Mouse (Mus musculus) limb, embryonic 15.5 days (tissue): ENCODE results near the gene Nlrp1b. TPM values are rescaled to one million over a fixed set of nuclear protein-coding genes. Genes with fewer than 3 reads are reported as not detected.

Experiments used
- ATAC-seq: fragments of 200-750 bp; cut with Nextera tagmentation; 2 replicates; pipeline ENCODE4 v1.8.0; 2017; ENCODE audit warnings: low read depth, moderate TSS enrichment; ENCODE audit not compliant: insufficient number of reproducible peaks, low FRiP score, low TSS enrichment
- H3K27ac ChIP-seq: fragments of 300-500 bp; sonication (generic); 2 replicates; pipeline ENCODE4 v1.5.1; 2015; ENCODE audit warnings: moderate library complexity, mild to moderate bottlenecking, inconsistent platforms
- H3K27me3 ChIP-seq: fragments of 300-500 bp; sonication (generic); 2 replicates; pipeline ENCODE4 v1.6.1; 2015; ENCODE audit warnings: inconsistent platforms
- H3K36me3 ChIP-seq: fragments of 300-500 bp; sonication (generic); 2 replicates; pipeline ENCODE4 v1.6.1; 2015; ENCODE audit warnings: inconsistent platforms
- H3K4me1 ChIP-seq: fragments of 300-500 bp; sonication (generic); 2 replicates; pipeline ENCODE4 v1.6.1; 2015; ENCODE audit warnings: inconsistent platforms
- H3K4me2 ChIP-seq: fragments of 300-500 bp; sonication (generic); 2 replicates; pipeline ENCODE4 v1.6.1; 2015; ENCODE audit warnings: mild to moderate bottlenecking, inconsistent platforms
- H3K4me3 ChIP-seq: fragments of 300-500 bp; sonication (generic); 2 replicates; pipeline ENCODE4 v1.5.1; 2015; ENCODE audit warnings: mild to moderate bottlenecking, inconsistent platforms
- H3K9ac ChIP-seq: fragments of 300-500 bp; sonication (generic); 2 replicates; pipeline ENCODE4 v1.6.1; 2015; ENCODE audit warnings: inconsistent platforms
- H3K9me3 ChIP-seq: fragments of 300-500 bp; sonication (generic); 2 replicates; pipeline ENCODE4 v1.6.1; 2016; ENCODE audit warnings: inconsistent platforms
- WGBS: fragments of 180-500 bp; shearing (Covaris S2); methylation state at CpG from one replicate; pipeline ENCODE4 v1.1.7; 2015; 5-methylcytosine and 5-hydroxymethylcytosine counted together
- polyA plus RNA-seq: library from polyadenylated mRNA; unstranded; fragments of >200 nt; fragmentation: Nextera tagmentation; extraction: Ambion mirVana; gene quantifications from 2 replicates; pipeline ENCODE4 v1.2.1, GENCODE M21; 2015

Gene Nlrp1b
- polyA plus RNA-seq, 1 experiment from 2014 or later: 0.08 TPM

- no peaks in the 10 kb centered on the region for H3K9me3 ChIP-seq
- no peaks in the 10 kb centered on the region for H3K27me3 ChIP-seq
- no peak overlapping the region for H3K9ac ChIP-seq
- WGBS: 64% methylated on average over 2 of the region's 2 CpGs
- H3K4me1 ChIP-seq: no peaks in the 10 kb centered on the region
- H3K4me2 ChIP-seq: no peak overlapping the region
- H3K36me3 ChIP-seq: no peaks in the 10 kb centered on the region
- H3K4me3 ChIP-seq: no peak overlapping the region
- ATAC-seq: no peak
- no peak overlapping the region for H3K27ac ChIP-seq
Observed at GRCm38 (mm10) chr11:71107128-71107527, 123.4 kb downstream of the Nlrp1b start.

DNA sequence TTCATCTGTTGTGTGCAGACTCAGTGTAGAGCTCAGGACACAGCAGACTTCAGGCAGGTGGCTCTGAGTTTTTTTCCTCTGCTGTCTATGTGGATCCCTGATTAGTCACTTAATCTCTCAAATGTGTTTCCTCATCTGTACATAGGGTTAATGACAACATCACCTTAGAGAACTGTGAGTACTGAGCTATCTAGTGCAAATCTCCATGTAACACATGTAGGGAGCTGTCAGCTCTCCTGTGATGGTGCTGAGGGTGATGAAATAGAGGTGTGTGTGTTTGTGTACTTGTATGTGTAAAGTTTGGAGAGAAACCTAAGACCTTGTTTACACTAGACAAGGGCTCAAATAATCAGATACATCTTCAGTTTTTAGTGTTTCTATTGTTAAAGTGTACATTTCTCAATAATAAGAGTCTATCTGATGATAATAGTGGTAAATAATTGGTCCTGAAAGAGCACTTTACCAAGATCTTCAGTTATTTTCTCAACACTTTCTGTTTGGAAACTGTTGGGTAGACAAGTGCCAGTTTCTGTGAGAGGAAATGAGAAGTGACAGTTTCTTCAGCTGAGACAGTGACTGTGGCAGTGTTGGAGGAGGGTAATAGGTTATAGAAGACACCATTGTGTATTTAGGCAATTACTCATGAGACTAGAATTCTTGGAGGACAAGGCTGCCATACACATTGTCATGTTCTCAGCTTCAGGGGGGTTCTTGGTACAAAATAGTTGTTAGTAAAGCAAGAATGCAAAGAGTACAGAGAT lies 124.1 kb downstream of the Nlrp1b start:
- Histone ChIP-seq H3K27ac (no peak overlapping the region), H3K27me3 (no peaks in the 10 kb centered on the region), H3K4me3 (no peak overlapping the region), H3K9me3 (no peaks in the 10 kb centered on the region), H3K9ac (no peak overlapping the region), H3K36me3 (no peaks in the 10 kb centered on the region), H3K4me2 (no peak overlapping the region), H3K4me1 (no peaks in the 10 kb centered on the region)
- ATAC-seq: no peak

DNA sequence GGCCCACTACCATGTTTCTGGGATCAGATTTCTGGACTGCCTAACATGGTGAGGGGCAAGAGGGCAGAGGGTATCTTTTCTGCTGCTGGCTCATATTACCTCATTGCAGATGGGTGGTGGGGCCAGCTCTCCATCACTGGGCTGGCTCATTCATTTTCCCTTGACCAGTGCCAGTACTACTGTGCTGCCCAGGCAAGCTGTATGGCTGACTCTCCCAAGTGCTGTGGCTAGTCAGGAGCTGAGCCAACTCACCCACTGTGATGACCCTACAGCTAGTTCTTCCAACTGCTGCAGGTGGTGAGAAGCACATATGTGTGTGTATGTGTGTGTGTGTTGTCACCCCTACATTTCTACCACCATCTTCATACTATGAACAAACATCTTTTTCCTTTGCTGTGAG lies 126.6 kb downstream of the Nlrp1b start:
- Histone ChIP-seq H3K27ac (no peak overlapping the region), H3K4me3 (no peak overlapping the region), H3K4me1 (no peaks in the 10 kb centered on the region), H3K9ac (no peak overlapping the region), H3K27me3 (no peaks in the 10 kb centered on the region), H3K9me3 (no peaks in the 10 kb centered on the region), H3K36me3 (no peaks in the 10 kb centered on the region), H3K4me2 (no peak overlapping the region)
- ATAC-seq: no peak

Other genes with a start within 250 kb of the Nlrp1b start
- gene C1qbp, start 247.7 kb downstream of the Nlrp1b start, polyA plus RNA-seq: 197 and 200 TPM in 2 replicates
- 15.9 and 17.1 TPM in 2 replicates for gene Dhx33, start 226.3 kb downstream of the Nlrp1b start, polyA plus RNA-seq
- gene Mis12, start 211.1 kb downstream of the Nlrp1b start, polyA plus RNA-seq: 40.8 and 43.3 TPM in 2 replicates
- gene Derl2, start 210.9 kb downstream of the Nlrp1b start, polyA plus RNA-seq: 49.6 and 51.4 TPM in 2 replicates
- gene 6330403K07Rik, start 197.2 kb downstream of the Nlrp1b start, polyA plus RNA-seq: 151 and 165 TPM in 2 replicates
- gene Nlrp1a, start 86.0 kb downstream of the Nlrp1b start, polyA plus RNA-seq: 0.05 TPM in 1 of 2 replicates, not detected in the other